Mouse (Mus musculus) embryo, embryonic 10.5 days (tissue): ENCODE data around the gene Bcl2l15.
"Not testable (repeated sequence)": the region's sequence is repeated elsewhere in the genome, so short reads cannot be mapped to it uniquely, and the experiment has no call there.

Experiments used
- DNase-seq: peaks from one replicate; pipeline ENCODE4 v3.0.0-alpha.2; 2015; ENCODE audit warnings: low spot score

Bcl2l15 gene

DNA sequence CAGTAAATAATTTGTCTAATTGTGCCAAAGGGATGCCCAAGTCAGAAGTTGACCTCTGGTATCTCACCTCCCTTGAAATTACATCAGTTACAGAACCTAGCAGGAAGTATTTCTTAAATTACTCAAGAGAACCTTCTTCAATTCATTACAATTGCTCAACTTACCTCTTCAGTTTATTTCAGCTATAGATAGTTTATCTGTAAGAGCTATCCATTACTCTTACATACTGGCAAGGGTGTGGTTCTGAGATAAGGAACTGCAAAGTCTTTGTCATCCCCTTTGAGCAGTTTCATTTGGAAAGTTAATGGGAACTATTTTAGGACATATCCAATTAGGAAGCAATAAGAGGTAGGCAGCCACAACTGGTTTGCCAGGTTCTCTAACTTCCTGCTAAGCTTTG lies at the start of gene Bcl2l15:
Bcl2l15 (plus strand) TSS at position 176 of the 400 bp plus-strand sequence.
- no peak for DNase-seq

DNA sequence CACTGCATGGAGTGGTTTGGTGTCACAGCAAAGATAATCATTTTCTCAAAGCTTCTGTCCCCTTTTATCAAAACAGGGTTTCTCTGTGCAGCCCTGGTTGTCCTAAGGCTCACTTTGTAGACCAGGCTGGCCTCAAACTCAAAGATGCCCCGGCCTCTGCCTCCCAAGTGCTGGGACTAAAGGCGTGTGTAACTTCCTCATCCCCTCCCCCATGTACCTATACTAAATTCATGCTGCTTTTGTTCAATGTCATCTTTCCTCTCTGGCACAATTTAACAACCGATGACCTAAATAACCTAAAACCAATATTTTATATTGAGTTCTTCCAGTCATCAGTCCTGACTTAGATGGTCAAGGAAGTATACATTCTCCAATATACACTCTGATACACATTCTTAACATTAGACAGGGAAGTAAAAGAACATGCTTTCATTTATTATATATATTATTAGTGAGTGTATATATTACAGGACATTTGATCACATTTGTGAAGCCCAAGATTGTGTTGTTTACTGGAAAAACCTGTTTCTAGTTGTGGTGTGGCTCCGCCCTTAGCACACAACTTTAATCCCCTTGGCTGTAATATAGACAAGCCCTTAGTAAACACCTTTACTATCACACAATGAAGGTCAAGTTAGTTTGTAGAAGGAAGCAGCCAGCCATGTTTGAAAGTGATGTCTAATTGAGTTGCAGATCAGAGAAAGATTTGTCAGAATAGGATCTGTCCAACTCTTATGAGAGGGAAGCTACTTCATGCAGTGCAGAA lies 49.4 kb upstream of the Bcl2l15 start:
- no peak for DNase-seq

DNA sequence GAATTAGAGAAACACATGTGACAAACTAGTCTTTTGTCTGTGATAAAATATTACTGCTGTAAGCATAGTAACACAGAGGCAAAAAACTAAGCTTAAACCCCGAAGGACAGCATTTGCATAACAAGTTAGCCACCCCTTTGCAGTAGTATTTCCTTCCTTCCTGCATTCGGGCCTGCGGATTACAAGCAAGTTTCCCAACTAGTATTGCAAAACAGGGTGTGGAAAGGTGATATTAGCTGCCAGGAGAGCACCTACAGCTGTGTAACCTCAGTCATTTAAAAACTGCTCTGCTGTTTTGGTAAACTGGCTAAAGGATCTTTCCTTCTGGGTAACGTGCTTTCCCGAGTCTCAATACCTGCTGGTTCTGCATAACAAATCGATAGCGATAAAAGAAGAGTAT lies 45.2 kb upstream of the Bcl2l15 start:
- DNase-seq: no peak

- no peak for DNase-seq
Observed at GRCm38 (mm10) chr3:103789096-103789495, 43.3 kb upstream of the Bcl2l15 start.

DNA sequence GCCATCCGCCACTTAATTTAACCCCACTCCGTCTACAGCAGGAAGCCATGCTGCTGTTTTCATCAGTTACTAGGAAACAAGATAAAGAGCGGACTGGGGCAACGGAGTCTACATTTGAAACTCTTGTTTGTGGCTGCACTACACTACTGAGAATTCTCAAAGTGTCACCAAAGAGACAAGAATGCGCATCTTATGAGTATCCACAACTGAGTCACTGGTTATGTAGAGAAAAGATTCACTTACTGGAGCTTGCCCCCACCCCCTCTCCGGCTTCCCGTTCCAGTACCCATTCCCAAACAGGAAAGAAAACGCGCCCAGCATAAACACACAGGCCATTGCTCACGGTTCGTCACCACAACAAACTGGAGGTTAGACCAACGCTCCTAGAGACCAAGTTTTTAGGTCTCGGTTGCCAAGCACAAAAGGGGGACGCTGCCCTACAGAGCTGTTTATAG lies 42.5 kb upstream of the Bcl2l15 start:
- DNase-seq: peak; percentile 71

- peak; percentile 49 for DNase-seq
Observed at GRCm38 (mm10) chr3:103790346-103791145, 41.9 kb upstream of the Bcl2l15 start.

DNA sequence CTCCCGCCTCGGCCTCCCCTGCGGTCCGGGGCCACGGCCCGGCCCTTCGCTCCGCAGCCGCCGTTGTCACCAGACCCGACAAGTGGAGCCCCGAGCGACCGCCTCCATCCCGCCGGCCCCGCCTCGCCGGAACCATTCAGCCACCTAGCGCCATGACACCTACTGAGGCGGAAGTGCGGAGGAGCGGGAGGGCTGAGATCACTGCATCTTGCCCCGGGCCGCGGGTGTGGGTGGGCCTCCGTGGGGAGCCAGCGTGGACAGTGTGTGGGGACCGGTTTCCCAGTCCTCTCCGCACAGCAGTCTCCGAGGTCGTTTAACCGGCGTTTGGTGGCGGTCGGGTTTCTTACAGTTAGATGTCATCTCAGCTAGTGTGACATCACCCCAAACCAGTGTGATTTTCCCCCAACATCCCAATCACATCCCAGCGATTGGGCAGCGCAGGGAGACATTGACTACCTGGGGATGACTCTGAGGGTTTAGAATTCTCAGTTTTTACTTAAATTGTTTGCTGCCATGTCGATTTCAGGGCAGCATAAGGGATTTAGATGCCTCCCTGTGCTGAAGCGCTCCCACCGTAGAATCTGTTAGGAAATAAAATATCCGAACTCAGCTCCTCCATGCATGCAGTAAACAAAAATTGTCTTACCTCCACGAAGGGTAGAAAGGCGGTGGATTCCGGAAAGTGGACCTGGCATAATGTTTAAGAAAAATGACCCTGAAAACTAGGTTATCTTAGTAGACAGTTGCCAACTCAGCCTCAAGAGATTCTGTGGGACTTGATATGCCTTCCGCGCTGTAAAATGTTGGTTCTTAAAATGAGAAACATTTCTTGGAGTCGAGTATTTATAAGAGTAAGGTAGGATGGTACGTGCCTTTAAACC lies 40.9 kb upstream of the Bcl2l15 start, which contains the start of gene Hipk1:
Hipk1 (minus strand) TSS at position 334 of the 881 bp plus-strand sequence.
- peak; percentile 93 for DNase-seq

GRCm38 (mm10) chr3:103792111-103792406 lies 40.3 kb upstream of the Bcl2l15 start:
- not testable (repeated sequence) for DNase-seq

GRCm38 (mm10) chr3:103792566-103792965 lies 39.8 kb upstream of the Bcl2l15 start:
- no peak for DNase-seq

- no peak for DNase-seq
Observed at GRCm38 (mm10) chr3:103796389-103796788, 36.0 kb upstream of the Bcl2l15 start.

- no peak for DNase-seq
Observed at GRCm38 (mm10) chr3:103799507-103799906, 32.9 kb upstream of the Bcl2l15 start.

DNA sequence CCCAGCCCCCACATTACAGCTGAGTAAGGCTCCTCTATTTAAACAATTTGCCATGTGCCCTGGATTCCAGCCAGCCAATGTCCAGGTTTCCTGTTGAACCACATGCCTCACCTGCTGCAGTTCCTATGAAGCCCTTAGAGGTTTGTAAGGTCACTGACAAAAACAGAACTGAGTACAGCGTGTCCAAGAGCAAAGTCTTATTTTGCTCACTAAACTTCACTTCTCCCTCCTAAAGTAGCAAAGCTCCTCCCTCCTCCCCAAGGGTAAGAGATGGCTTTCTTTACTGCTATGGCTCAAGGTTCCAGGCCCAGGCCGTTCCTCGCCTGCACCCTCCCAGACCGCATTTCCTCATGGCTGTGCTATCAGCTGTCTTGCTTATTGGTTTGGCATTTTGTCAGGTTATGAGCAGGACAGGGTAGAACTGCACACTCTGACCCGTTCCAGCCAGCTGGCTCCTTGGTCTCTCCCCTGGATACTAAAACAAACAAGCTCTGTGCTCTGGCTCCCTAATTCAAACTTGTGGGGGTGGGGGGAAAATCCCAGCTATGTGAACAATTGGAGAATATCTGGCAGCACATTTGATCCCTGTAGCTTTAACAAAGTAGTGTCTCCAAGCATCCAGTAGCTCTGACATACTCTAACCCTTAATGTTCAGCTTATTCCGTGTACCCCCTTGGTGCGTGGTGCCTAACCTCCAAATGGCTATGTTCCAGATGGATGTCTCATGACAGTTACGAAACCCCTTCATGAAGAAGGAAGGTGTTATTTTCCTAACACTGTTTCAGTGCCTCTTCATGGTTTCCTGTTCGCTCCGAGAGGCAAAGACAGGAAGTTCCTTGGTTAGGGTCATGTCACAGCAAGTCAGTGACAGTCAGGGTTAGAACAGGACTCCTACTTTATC lies 30.5 kb upstream of the Bcl2l15 start:
- no peak for DNase-seq

- no peak for DNase-seq
Observed at GRCm38 (mm10) chr3:103802861-103803260, 29.5 kb upstream of the Bcl2l15 start.

- no peak for DNase-seq
Observed at GRCm38 (mm10) chr3:103805671-103806070, 26.7 kb upstream of the Bcl2l15 start.

GRCm38 (mm10) chr3:103808891-103809798 lies 23.3 kb upstream of the Bcl2l15 start, which contains the start of the genes Dclre1b, Ap4b1 and Gm43064:
Gene Dclre1b, minus strand, starts transcription at chr3:103809444.
Gene Ap4b1, plus strand, starts transcription at chr3:103809520.
Gene Gm43064, plus strand, starts transcription at chr3:103809573.
- peak; percentile 97 for DNase-seq

- no peak for DNase-seq
Observed at GRCm38 (mm10) chr3:103809799-103810150, 22.6 kb upstream of the Bcl2l15 start.

GRCm38 (mm10) chr3:103810967-103811366 lies 21.4 kb upstream of the Bcl2l15 start:
- DNase-seq: no peak

DNA sequence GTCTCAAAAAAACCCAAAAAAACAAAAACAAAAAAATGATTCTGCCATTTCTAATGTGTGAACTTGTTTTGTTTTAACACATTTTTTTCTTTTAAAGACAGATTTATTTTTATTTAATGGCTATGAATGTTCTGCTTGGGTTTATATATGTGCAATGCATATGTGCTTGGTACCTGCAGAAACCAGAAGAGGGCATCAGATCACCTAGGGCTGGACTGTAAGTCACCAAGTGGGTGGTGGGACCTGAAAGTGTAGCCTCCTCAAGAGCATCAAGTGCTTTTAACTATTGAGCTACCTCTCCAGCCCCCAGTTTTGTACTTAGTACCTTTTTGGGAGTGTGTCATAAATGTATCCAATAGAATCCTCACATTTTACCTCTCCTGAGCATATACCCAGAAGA lies 4.9 kb upstream of the Bcl2l15 start:
- no peak for DNase-seq

GRCm38 (mm10) chr3:103829036-103829435 lies 3.4 kb upstream of the Bcl2l15 start:
- no peak for DNase-seq

DNA sequence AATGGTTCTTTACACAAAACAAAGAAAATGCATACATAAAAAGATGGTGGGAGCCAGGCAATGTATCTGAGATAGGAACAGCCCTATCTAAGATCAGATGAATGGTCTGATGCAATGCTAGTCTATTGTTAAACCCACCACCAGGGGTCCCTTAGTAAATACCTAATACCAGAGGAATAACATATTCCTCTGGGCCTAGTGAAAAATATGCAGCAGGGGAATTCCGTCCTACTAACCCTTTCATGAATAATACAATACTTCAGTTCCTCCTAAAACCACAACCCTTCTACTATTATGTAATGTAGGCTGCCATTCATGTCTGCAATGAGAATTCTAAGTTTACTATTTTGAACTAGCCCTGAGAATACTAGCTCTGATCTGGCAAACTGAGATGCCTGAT lies 1.7 kb upstream of the Bcl2l15 start:
- not testable (repeated sequence) for DNase-seq
